Mouse (Mus musculus) lung, postnatal 4 days (tissue): ENCODE results near the gene Bcl2.
"Not testable (repeated sequence)": the region's sequence is repeated elsewhere in the genome, so short reads cannot be mapped to it uniquely, and the experiment has no call there.

Experiments
- DNase-seq, 2 experiments: peaks; one replicate each; pipeline ENCODE4 v3.0.0; 2021

Bcl2 gene

DNA sequence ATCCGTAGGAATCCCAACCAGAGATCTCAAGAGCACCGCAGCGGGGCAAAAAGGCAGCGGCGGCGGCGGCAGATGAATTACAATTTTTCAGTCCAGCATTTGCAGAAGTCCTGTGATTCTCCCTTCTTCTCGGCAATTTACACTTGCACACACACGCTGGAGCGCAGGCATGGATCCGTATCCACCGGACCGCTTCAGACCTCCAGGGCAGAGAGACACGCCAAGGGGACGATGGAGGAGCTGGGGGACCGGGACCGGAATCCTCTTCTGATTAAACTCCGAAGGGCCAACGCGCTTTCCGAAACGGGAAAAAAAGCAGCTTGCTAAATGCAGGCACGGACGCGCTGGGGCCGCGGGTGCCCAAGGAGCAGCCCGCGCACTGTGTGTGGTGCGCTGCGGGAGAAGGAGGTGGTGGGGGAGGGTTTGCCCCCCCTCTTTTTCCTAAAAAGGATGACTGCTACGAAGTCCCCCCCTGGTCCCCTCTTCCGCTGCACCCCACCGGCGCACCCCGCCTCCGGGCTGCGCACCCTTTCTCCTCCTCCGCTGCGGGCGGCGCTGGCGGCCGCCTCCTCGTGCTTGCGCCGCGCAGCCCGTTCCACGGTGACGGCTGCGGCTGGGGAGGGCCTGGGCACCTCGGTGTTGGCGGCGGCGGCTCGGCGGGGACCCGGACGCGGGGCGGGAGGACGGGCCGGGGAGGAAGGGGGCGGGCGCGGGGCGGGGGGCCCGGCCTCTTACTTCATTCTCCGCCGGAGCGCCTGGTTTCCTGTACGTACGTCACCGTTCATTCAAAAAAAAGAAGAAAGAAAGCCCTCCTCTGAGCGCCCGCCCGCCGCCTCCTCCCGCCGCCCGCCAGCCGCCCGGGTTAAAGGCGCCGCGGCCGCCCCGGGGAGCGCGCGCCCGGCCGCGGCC is at the start of gene Bcl2:
TSS of gene Bcl2 (minus strand) at position 654 of the 909 bp plus-strand sequence.
- peak; percentile 81 to 88 for DNase-seq

DNA sequence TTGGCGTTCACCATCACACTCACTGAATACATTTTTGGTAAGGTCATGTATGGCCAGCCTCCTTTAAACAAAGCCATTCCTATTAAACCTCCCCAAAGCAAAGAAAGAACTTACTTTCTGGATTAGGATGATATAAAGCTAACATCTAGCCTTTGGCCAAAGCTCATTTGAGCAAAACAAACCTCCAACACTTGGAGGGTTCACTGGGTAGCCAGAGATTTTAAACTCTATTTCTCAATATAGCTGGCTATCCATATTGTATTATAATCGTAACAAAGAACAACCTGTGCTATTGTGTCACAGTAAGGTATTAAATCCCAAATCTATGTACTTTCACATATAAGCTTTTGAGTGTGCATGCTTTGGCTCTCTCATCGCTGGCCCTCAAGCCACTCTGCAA is 46.7 kb upstream of the Bcl2 start:
- DNase-seq = no peak

DNA sequence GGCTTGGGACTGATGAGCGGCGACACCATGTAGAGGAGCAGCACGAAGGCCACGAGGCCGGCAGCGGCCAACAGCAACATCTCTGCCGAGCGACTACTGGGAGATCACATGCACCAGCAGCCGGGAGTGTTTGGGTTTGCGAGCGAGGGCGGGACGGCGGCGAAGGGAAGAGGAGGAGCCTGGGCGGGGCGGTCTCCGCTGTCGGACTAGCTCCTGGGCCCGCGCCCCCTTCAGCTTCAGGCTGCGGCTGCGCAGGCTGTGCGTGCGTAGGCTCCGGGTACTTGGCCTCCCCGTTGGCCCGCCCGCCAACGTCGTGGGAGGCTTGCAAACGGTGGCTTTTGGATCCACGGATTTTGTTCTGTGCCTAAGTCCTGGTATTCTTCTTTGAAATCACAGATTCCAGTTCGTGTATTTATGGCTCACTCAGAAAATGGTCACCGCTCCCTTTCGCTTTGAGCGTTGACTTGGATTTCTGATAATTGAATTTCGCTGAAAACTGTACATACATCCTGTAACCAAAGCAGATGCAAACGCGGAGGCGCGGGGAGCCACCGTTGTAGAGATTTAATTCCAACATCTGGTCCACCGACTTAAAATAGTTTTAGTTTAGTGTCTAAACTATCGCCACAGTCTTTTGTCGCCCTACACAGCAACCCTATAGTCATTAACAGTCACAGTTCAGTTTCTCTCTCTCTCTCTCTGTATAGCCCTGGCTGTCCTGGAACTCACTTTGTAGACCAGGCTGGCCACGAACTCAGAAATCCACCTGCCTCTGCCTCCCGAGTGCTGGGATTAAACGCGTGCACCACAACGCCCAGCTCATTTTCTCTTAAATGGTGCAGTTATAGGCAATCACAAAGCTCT is 45.7 kb upstream of the Bcl2 start, which contains the start of gene Kdsr:
TSS of gene Kdsr (minus strand) at position 156 of the 864 bp plus-strand sequence.
- peak; percentile 98 to 99 for DNase-seq

DNA sequence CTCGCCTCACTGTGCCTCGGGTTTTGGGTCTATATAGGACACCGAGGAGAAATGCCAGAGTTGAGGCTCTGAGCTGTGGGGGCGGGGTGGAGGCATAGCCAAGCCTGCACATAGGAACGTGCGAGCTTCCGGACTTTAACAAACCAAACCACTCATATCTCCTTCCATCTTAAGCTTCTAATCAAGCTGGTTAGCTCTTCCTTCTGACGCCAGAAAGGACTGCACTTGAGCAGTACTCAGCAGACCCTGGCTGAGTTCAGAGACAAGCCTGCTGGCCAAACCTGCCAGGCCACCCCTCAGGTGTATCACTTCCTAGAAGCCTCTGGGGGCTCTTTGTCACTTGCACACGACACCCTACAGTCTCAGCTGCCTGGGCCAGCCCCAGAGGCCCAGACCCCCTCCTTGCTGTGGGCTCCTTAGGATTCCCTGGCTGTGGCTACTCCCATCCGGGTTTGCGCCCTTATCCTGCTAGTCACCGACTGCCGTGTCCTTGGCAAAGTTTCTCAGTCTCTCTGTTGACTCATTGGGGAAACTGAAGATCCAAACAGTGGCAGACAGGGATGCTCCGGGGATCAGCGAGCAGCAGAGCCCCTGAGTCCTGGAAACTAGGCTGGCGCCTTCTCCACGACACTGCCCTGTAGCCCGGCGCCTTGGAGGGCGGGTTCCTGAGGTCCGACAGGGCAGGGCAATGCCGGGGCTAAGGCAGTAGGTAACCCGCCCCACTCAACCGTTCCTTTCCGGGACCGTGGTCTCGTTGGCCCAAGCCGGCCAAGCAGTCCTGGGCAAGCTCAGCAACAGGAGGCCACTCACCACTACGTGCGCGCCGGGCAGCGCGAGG is 44.9 kb upstream of the Bcl2 start:
- peak; percentile 41 to 52 for DNase-seq

DNA sequence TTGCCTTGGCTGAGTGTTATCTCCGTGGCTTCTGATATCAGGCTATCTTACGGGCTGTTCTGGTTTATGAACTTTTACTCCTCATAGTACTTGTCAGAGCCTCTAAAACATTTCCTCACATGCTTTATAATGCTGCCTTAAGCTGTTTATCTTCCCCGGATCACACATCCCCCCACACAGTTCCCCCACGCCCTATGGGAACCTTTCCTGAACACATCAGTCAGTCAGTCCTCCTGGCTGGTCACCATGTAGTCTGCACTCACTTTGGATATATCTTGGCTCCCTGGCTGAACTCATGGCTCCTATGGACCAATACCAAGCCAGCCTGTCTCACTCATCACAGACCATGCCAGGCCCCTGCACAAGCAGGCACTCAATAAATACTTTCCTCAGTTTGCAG is 42.6 kb upstream of the Bcl2 start:
- peak; percentile 11 to 34 for DNase-seq

DNA sequence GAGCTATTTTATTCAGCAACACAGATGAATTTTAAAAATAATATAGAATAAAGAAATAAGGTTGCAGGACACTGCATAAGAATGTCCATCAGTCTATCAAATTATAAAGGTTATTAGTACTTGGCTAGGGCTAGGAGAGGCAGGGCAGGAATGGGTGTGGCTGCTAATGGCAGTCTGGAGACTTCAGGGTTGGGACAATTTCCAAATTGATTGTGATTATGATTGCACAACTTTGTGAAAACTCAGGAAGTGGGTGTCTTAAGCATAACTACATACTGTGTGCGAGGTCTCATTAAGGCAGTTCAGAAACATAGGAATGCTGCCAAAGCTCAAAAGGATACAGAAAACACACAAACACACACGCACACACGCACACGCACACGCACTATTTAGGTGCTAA is 37.9 kb upstream of the Bcl2 start:
- DNase-seq = peak; percentile 14 to 33

DNA sequence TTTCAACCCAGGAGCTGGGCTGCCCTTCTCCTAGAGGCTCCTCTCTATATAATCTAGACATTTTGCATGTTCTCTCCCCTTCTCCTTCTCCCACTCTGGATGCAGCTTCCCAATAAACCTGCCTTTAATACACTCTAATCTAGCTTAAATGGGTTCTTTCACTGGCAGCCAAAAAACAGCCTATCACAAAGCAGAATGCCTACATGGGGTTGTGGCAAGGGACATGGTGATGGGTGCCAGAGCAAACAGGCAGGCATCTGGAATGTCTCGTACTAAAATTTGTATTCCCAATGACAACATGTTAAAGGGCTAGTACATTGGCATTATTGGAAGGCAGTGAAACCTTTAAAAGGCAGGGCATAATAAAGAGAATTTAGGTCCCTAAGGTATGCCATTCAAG is 36.6 kb upstream of the Bcl2 start:
- no peak for DNase-seq

DNA sequence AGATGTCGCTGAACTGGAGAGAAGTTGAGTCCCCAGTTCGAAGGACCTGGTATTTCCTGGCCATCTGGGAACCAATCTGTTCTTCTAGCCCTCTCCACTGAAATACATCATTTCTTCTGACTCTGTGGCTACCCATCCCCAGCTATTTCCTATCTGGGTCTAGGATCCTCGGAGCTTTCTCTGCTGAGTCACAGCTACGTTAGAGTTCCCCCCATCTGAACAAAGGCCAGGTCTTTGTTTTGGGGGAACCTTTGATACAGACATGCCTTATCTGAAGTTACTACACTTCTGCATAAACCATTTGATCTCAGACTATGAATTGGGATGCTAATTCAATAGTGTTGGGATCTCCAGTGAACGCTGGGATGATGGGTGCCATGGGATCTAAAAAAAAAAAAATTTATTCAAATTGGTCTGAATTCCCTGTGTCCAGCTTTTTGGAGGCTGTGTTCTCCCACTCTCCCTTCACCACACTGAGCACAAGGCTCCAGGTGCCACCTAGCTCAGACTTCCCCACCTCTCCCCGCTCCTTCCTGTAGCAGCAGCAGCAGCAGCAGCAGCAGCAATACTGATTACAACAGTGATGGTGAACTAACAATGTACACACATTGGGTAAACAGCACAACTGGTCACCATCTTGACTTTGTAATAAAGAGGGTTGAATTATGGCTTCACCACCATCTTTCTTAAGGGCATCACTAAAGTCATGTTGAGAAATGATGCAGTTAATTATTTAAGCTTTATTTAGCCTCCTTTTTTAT is 34.7 kb upstream of the Bcl2 start:
- DNase-seq = no peak

DNA sequence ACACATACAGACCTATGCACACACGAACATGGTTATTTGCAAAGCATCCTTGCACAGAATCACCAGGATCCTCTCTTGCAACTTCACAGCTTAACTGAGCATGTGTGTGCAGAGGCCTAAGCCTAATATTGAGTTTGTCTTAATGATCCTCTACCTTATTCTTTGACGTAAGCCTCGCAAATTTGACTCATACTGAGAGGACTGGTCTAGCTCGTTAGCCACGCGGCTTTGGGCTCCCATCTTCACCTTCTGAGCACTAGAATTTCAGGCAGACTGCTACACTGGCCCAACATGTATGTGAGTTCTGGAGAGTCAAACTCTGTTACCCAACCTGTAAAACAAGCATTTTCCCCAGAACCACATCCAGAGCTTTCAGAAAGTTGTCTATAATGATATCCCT is 28.9 kb upstream of the Bcl2 start:
- no peak for DNase-seq

DNA sequence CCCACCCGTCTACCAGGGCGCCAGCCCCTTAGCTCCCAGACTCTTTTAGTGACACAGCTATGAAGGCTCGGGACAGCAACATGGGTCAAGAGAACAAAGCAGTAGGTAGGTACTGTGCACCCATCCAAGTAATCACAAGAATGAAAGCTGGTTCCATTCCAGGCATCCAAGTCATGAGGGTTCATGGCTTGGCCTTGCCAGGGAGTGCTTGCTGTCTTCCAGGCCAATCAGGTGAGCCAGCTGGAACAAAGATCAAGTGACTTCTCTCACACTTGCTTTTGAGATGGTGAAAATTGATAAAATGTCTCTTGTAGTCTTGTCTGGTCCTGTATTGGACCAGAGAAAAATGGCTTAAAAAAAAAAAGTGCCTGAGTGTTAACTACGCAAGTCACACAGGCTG is 26.7 kb upstream of the Bcl2 start:
- DNase-seq = no peak

DNA sequence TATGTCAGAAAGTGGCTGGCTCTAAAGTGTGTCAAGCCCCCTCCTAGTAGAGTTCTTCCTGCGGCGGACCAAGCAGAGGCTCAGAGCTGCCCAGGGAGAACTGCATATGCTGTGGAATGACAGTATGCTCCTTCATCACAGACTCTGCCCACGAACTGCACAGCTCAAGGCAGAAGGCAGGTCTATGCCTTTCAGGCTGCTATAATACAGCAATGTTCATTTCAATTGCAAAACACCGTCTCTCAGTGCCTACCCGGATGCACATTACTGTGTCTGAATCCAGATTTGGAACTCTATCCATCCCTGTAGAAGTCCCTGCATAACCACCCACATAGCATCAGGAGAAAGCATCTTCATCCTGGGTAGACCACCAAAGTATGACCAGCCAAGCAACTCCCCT is 25.7 kb upstream of the Bcl2 start:
- no peak for DNase-seq

DNA sequence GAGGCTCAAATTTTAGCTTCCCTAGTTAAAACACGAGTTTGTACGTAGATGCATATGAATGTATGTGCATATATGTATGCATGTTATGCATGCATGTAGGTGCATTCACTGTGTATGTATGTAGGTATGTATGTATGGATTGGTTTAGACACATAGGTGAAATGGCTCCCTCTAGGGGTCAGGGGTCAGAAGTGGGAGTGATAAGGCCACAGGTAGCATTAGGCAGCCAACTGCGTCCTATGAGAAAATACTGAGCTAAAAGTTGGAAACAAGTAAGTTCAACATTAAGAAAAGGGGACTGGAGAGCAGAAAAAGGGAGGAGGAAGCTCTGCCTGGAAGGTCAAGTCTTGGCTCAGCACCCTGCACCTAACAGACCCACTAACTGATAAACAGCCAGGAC is 24.0 kb upstream of the Bcl2 start:
- DNase-seq = peak in 1 of 2 experiments; percentile 19

DNA sequence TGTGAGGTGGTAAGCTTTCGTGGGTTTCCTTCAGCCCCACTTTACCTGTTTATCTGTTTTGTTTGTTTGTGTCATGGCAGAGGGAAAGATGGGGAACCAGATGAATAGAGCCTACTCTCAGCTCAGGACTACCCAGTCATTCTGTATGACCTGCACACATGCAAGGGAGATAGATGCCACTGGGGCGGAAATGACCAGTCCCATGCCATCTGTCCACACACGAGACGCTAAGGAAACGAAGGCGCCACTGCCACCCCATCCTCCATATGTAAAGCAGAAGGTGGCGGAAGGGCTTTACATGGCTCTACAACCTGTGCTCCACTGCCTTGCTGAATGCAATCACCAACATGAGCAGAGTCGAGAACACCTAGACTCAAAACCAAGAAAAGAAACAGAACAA is 22.1 kb upstream of the Bcl2 start:
- DNase-seq = no peak

DNA sequence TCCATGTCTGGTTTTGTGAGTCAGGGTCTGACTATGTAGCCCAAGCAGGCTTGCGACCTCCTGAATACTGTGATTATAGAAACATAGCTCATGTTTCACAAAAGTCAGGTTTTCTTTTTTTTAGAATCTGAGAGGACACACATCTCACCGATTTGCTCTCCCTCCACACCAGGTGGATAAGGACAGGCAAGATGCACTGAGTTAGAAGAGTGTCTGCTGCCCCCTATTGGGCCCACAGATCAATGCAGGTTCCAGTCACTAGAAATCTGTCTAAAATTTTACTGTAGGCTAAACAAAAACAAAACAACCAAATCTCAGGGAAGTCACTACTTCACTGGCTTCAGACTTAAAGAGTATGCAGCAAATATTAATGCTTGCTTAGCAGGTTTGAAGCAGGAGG is 21.5 kb upstream of the Bcl2 start:
- peak in 1 of 2 experiments; percentile 38 for DNase-seq

DNA sequence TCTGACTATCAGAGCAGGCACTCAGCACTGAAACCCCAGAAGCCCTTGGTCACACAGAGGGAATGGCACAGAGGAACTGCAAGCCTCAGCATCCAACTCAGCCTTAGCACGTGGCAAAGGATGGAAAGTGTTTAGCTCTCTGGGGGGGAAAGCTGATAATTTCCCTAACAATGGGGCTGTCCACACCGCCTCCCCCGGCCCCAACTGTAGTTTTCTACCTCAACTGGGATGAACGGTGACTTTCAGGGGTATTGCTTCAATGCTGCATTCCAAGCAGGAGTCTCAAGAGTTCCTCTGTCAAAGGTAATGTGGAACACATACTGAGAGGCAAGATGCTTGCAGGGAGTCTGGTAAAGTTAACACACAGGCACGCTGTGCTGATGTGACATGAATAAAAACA is 8.0 kb upstream of the Bcl2 start:
- DNase-seq = no peak

DNA sequence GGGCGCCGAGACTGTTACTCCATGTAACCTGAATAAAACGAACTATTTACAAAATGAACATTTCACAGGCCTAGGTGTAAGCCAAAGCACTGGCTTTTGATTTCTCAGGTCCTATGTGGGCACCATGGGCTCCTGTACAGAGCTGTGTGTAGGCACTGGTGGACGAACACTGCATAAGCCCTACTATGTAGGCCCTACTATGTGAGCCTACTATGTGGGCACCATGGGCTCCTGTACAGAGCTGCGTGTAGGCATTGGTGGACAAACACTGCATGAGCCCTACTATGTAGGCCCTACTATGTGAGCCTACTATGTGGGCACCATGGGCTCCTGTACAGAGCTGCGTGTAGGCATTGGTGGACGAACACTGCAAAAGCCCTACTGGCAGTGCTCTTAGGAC is 3.7 kb upstream of the Bcl2 start:
- not testable (repeated sequence) for DNase-seq

DNA sequence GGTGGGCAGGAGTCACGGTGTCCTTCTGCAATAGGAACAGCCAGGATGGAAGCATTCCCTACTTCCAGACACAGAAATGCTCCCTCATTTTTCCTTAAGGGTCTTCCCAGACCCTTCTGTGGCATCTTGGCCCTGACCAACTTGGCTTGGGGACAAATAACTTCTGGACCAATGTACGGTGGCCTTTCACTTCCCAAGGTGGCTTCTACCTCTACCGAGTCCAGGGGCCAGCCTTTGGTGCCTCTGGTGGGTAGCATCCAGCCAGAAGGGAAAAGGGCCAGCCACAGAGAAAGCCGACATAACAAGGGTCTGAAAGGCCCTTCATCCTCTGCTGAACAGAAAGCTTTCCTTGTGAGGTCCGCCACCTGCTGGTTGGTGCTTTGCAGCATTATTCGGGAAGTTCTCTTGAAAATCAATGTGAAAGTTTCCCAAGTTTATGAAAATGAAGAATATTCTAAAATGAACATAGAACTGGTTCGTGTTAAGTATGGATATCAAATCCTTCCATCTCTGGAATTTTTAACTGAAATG is 3.1 kb upstream of the Bcl2 start:
- peak; percentile 71 to 84 for DNase-seq

DNA sequence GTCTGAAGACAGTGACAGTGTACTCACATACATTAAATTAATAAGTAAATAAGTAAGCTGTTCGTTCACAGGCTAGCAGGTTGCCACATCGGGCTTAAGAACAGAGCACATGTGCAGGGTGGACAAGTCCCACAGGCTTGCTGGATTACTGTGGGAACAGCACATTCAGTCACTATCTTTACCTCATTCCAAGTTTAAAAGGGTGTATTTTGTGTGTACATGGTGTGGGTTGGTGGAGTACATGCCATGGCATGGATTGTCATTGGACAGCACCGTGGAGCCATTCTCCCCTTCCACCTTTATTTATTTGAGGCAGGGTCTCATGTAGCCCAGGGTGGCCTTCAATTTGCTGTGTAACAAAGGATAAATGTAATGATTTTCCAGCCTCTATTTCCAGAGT is 2.1 kb upstream of the Bcl2 start:
- no peak for DNase-seq

DNA sequence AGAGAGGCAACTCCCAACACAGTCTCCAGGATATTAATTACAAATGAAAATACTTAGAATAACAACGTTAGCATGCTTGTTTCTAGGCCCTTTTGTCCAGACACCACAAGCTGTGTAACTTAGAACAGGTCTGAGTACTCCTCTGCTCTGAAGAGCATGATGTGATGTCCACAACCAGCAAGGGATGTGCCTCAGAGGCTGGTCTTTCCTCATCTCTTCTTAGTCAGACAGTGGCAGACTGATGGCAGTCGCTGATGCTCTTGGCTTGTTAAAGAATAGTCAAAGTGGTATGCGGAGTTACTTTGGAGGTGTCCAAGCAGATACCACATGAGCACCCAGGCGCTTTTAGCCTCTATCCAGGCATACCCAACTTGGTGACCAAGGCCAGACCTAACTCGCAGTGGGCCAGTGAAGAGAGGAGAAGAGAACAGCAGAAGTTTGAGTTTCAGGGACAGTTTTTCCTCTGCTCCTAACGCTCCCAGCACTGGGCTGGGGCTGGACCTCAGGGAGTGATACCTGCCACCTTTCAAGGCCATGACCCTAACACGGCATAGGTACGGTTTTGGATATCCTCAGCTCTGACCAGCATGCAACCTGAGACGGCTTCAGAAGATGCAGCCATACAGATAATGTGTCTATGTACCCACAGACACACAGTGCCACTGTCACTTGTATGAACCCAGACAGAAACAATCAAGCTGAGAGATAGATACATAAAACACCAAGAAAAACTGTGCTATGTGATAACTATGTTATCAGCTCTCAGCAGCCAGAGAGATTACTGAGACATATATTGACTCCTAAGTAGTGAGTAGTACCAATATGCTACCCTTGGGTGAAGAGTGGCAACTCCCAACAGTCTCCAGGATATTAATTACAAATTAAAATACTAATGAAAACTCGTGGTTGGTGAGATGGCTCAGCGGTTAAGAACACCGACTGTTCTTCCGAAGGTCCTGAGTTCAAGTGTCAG is 1.3 kb upstream of the Bcl2 start:
- DNase-seq = no peak

DNA sequence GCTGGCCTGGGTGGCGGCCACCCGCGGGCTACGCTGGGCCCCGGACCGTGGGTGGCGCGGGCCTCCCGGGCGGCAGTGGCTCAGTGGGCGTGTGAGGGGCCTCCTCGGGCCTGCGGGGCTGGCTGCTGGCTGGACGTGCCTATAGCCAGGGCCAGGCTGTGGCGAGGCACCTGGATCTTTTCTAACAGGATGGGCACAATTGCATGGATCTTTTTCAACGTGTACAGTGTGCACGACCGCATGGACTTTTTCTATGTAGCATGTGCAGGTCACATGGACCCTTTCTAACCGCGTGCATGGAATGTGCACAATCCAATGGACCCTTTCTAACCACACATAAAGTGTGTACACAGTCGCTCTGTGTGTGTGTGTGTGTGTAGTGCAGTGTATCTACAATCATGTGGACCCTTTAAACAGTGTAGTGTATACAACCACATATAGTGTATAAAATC is 482 bp upstream of the Bcl2 start:
- DNase-seq = no peak
